Mouse (Mus musculus) heart, postnatal 25 days (tissue): ENCODE data around the gene Lmna. TPM values are rescaled to one million over a fixed set of nuclear protein-coding genes. Genes with fewer than 3 reads are reported as not detected.

ENCODE experiments used
- DNase-seq: peaks from one replicate; pipeline ENCODE4 v3.0.0; 2022; ENCODE audit warnings: low spot score
- intact Hi-C: fragments of 180-260 bp; cut with DNase I; formaldehyde crosslinking; loops from one replicate; pipeline ENCODE4 v1.15.1; 2025
- total RNA-seq, 2 experiments: library from RNA; stranded (reverse); gene quantifications; 2 replicates each; pipeline ENCODE4 v1.2.3; 2021

Gene Lmna
- total RNA-seq, 2 experiments from 2014 or later = 121 to 132 TPM

- DNase-seq = no peak
- intact Hi-C loops = no loop called here
Measured at GRCm38 (mm10) chr3:88455588-88456264, 54.0 kb downstream of the Lmna start.

DNA sequence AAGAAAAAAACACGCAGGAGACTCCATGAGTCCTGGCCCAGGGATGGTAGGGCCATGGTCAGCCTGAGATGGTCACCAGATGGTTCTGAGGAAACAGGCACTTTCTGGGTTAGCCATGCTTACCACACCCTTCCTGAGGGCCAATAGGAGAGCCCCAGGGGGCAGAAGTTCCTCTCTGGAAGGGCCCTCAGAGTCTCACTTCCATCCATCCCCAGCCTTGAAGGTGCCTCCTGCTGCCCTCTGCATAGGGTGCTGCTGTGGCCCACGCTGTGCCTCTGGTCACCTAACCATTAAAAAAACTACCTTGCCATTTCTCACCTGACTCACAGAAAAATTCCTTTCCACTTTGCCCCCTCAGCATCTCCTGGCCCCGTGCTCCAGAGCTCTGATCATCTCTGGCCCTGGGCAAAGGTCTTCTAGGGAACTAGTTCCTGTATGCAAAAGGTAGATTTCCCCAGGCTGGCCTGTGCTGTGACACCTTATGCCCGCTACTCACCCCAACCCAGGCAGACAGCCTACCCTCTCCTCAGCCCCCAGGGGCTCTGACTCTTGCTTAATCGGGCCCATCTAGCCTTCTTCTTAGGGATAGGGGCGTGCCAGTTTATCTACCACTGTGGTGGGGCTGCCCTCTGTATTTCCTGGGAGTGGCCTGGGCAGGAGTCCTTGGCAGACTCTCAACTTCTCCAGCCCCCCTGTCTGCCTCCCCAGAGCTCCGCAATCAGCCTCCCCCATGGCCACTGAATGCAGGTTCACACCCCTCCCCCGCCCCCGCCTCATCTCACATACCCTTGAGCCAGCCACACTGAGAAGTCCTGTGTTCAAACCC, 54.8 kb downstream of the Lmna start:
- intact Hi-C loops = no loop called here
- no peak for DNase-seq

- intact Hi-C loops = no loop called here
- DNase-seq = no peak
Measured at GRCm38 (mm10) chr3:88453986-88454385, 55.8 kb downstream of the Lmna start.

DNA sequence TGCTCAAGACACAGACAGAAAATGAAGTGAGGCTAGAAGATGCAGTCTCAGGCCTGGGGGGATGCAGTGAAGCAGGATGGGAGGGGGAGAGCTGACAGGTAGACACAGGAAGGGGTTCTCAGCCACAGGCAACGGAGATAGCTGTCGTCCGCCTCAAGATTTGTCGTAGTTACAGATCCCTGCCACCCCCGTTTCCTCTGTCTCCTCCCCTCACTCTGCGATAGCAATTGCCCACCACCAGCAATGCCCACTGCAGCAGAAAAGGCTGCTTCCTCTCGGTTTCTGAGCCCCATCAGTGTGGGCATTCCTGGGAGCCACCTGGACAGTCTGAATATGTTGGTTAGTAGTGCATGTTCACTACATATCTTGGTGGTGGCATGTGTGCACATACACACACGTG, 56.4 kb downstream of the Lmna start:
- intact Hi-C loops = no loop called here
- no peak for DNase-seq

DNA sequence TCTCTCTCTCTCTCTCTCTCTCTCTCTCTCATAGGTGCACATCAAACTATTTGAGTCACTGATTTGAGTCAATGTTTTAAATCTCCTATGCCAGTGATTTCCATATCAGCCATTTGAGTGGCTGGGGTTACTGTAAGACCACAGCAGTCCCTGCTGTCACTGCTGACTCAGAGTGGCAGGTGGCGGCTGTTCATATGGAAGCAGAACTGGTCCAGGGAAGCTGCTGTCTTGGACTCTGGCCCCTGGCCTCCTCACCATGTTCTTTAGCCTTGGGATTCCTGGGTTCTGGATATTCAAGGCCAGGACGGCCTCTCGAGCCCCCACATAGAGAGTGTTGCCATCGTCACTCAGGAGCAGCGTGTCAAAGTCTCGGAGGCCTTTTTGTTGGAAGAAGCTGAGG, 57.0 kb downstream of the Lmna start:
- DNase-seq = no peak

GRCm38 (mm10) chr3:88452246-88452645, 57.5 kb downstream of the Lmna start:
- no peak for DNase-seq
- intact Hi-C loops = no loop called here

More for the DNA sequence above, 57.0 kb downstream of the Lmna start:
- intact Hi-C loops = no loop called here

GRCm38 (mm10) chr3:88450379-88451131, 59.2 kb downstream of the Lmna start:
- DNase-seq = no peak
- intact Hi-C loops = no loop called here

- DNase-seq = no peak
- intact Hi-C loops = no loop called here
Measured at GRCm38 (mm10) chr3:88449395-88450023, 60.2 kb downstream of the Lmna start.

- no peak for DNase-seq
- intact Hi-C loops = no loop called here
Measured at GRCm38 (mm10) chr3:88448443-88448842, 61.3 kb downstream of the Lmna start.

GRCm38 (mm10) chr3:88447676-88448183, 62.0 kb downstream of the Lmna start:
- intact Hi-C loops = no loop called here
- DNase-seq = no peak

DNA sequence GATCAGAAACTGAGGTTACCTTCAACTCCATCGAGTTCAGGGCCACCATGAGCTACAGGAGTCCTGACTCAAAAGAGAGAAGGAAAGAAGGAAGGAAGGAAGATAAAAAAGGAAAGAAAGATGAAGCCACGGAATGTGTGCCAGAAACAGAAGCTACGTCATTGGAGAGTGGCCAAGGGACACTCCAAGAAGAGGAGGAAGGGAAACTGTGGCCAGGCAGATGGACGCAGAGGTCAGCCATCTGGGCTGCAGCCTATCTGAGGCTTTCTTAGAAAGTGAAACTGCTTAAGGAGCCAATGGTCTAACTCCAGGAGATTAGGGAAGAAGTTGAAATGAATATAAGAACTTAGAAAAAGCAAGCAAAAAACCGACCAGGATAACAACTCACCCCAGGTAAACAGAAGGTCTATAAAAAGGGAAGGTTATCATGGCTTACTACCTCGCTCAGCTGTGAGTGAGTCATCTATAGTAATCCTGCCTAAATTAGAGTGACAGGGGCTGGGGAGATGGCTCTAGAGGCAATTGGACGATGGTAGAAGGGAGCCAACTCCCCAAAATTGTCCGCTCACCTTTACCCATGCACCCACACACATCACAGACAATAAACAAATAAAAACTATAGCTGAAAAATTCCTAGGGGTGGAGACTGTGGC, 63.2 kb downstream of the Lmna start:
- no peak for DNase-seq
- intact Hi-C loops = no loop called here

- intact Hi-C loops = no loop called here
- DNase-seq = no peak
Measured at GRCm38 (mm10) chr3:88442888-88443287, 66.9 kb downstream of the Lmna start.

DNA sequence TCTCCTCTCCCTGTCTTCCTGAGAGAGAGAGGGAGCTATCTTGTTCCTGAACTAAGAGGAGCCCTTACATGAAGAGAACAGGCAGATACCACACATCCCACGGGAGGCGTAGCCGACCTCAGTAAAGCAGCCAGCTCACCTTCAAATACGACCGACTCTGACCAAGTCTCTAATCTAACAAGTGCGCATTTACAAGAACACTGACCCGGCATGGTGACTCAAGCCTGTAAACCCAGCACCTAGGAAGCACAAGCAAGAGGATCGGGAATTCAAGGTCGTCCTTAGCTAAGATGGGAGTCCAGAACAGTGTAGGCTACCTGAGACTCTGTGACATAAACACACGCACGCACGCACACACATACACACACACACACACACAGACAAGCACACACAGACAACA, 67.3 kb downstream of the Lmna start:
- DNase-seq = no peak
- intact Hi-C loops = no loop called here

DNA sequence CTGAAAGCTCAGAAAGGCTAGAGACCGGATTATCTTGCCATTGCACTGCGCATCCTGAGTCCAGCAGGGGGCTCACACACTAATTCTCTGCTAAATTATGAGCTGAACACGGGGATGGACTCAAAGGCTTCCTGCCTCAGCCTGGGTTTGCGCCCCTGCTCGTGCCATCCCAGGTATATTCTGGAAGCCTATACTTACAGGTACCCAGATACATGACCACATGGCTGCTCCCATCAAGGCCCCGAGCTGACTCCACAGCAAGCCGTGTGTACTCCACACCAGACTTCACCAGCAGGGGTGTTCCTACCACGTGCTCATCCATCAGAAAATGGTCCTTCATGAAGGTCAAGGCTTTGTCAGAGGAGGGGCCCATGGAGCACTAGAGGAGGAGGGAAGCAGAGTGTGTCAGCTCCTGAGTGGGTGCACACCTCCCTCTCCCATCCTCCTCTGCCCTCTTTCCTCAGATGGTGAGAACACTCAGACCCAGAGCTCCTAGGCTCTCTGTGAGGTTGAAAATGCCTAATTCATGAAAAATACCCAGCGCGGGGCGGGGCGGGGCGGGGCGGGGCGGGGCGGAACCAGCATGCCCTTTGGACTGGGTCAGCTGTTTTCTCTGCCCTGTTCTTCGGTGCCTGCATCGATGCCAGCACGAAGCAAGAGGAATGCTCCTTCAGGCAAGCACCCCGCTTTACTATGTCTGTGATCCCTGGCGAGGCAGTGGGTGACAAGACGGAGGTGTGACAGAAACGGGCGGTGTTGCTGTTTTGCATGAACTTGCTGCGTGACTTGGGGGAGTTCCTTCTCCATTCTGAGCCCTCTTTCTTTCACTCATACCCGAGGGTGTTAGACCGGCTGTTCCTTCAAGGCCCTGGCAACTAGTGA, 69.0 kb downstream of the Lmna start:
- intact Hi-C loops = no loop called here

DNA sequence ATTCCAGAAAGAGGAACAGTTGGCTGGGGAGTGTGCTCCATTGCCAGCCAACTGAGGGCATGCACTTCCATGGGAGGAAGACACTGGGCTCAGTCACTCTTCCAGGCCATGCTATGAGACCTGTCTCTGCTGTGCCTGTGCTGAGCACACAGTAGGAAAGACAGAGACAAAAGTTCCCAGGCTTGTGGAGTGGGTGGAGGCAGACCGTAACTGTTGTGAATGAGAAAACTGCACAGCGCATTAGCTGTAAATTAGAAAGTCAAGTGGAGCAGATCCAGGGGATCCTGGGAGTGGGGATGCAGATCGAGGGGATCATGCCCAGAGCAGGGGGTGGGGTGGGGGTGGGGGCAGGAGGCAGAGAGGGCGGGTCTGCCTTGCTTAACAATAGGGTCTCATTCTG, 70.2 kb downstream of the Lmna start:
- intact Hi-C loops = no loop called here

More for the DNA sequence above, 69.0 kb downstream of the Lmna start:
- DNase-seq = no peak

DNA sequence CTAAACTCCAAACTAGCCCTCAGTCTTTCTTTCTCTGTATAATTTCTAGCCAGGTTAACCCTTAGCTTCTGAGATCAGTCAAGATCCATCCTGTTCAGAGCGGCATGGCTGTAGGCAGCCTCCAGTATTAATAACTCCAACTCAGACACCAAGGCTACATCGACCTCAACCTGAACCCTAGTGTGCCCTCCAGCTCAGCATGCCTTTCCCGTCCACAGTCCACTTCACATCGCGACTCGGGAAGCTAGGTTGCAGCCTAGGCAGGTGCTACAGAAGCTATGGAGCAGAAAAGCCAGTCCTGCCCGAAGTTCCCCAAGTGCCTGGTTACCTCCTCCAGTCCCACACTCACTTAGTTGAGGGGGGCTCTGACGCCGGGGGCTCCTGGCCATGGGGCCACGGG, 72.3 kb downstream of the Lmna start:
- no peak for DNase-seq
- intact Hi-C loops = loop anchor here (2.0 kb wide), 1 partner anchor 29 kb away; no protein-coding TSS in a partner anchor

More for the DNA sequence above, 70.2 kb downstream of the Lmna start:
- DNase-seq = no peak

- no peak for DNase-seq
- intact Hi-C loops = loop anchor here (2.0 kb wide), 1 partner anchor 30 kb away; no protein-coding TSS in a partner anchor
Measured at GRCm38 (mm10) chr3:88436395-88437201, 73.2 kb downstream of the Lmna start.

DNA sequence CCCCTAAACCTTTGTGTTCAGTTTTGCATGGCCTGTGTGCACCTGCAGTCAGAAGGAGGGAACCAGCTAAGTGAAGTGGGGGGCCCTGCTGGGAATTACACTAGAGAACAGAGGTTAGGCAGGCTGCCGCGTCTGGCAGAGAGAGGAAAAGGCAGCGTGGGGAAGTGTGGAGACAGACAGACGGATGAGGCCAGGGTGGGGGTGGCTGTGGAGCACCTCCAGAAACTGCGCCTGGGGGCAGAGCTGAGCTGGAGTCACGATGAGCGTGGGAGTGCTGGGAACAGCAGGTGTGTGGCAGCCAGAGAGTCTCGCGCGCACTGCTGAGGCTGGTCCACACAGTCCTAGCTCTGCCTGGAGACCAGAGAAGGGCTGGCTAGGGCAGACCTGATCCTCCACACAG, 74.2 kb downstream of the Lmna start:
- intact Hi-C loops = no loop called here
- DNase-seq = no peak
